Mouse (Mus musculus) heart, embryonic 11.5 days (tissue): ENCODE measurements around the gene Pih1d1. TPM values are rescaled to one million over a fixed set of nuclear protein-coding genes. Genes with fewer than 3 reads are reported as not detected.
A peak's percentile ranks its signal among the peaks of the same experiment; 100 is the strongest.
"Not testable (repeated sequence)": the region's sequence is repeated elsewhere in the genome, so short reads cannot be mapped to it uniquely, and the experiment has no call there.

ENCODE experiments used
- ATAC-seq: fragments of 200-750 bp; cut with Nextera tagmentation; replicated peaks from 2 replicates; pipeline ENCODE4 v1.8.0; 2017; ENCODE audit warnings: moderate library complexity; ENCODE audit not compliant: insufficient number of reproducible peaks, low FRiP score, low TSS enrichment
- H3K27ac ChIP-seq: fragments of 300-500 bp; sonication (generic); 2 replicates; pipeline ENCODE4 v1.5.1; 2014; ENCODE audit warnings: mild to moderate bottlenecking, low read depth, low read length
- H3K27me3 ChIP-seq: fragments of 300-500 bp; sonication (generic); 2 replicates; pipeline ENCODE4 v1.6.1; 2014; ENCODE audit warnings: mild to moderate bottlenecking, low read length, mixed read lengths; ENCODE audit not compliant: control insufficient read depth, insufficient read depth
- H3K36me3 ChIP-seq: fragments of 300-500 bp; sonication (generic); 2 replicates; pipeline ENCODE4 v1.6.1; 2014; ENCODE audit warnings: mild to moderate bottlenecking, low read length, moderate library complexity, mixed read lengths; ENCODE audit not compliant: control insufficient read depth, insufficient read depth
- H3K4me1 ChIP-seq: fragments of 300-500 bp; sonication (generic); 2 replicates; pipeline ENCODE4 v1.6.1; 2014; ENCODE audit warnings: low read length; ENCODE audit not compliant: control insufficient read depth, insufficient read depth
- H3K4me2 ChIP-seq: fragments of 300-500 bp; sonication (generic); 2 replicates; pipeline ENCODE4 v1.6.1; 2014; ENCODE audit warnings: mild to moderate bottlenecking, moderate library complexity
- H3K4me3 ChIP-seq: fragments of 300-500 bp; sonication (generic); 2 replicates; pipeline ENCODE4 v1.5.1; 2014; ENCODE audit warnings: low read depth, low read length
- H3K9ac ChIP-seq: fragments of 300-500 bp; sonication (generic); 2 replicates; pipeline ENCODE4 v1.6.1; 2014; ENCODE audit warnings: mild to moderate bottlenecking, low read depth, low read length, moderate library complexity
- H3K9me3 ChIP-seq: fragments of 300-500 bp; sonication (generic); replicated peaks from 2 replicates; pipeline ENCODE4 v1.6.1; 2016; ENCODE audit warnings: low read length; ENCODE audit not compliant: control insufficient read depth
- WGBS: fragments of 180-500 bp; shearing (Covaris S2); extraction: QIAGEN DNeasy Blood & Tissue Kit; methylation state at CpG from one replicate; pipeline ENCODE4 v1.1.7; 2014; ENCODE audit not compliant: insufficient replicate concordance; 5-methylcytosine and 5-hydroxymethylcytosine counted together
- polyA plus RNA-seq: library from polyadenylated mRNA; unstranded; fragments of >200 nt; fragmentation: Nextera tagmentation; extraction: Ambion mirVana; gene quantifications from 2 replicates; pipeline ENCODE4 v1.2.1, GENCODE M21; 2014

The Pih1d1 gene
- 99.1 and 99.6 TPM in 2 replicates for polyA plus RNA-seq

GRCm38 (mm10) chr7:45154096-45154992, at the start of gene Pih1d1, which contains the start of gene Aldh16a1:
Gene Pih1d1 (plus strand): TSS chr7:45154303.
Gene Aldh16a1 (minus strand): TSS chr7:45154584.
- Histone ChIP-seq H3K4me1 (peaks cover 3% of the 10 kb centered on the region), H3K27me3 (no peaks in the 10 kb centered on the region), H3K4me2 (peak within 1 kb of the TSS; percentile 91), H3K9me3 (no peaks in the 10 kb centered on the region), H3K27ac (peak within 1 kb of the TSS; percentile 93), H3K9ac (peak within 1 kb of the TSS; percentile 95), H3K36me3 (peaks cover 6% of the 10 kb centered on the region; the same call in 1 of the 2 replicates), H3K4me3 (peak within 1 kb of the TSS; percentile 74)
- peak; percentile 93 for ATAC-seq
- WGBS: 3% methylated on average over 69 of the region's 69 CpGs

GRCm38 (mm10) chr7:45104941-45105340, 49.2 kb upstream of the Pih1d1 start:
- no peak overlapping the region for H3K27ac ChIP-seq
- peaks cover 10% of the 10 kb centered on the region for H3K4me1 ChIP-seq
- H3K9me3 ChIP-seq: no peaks in the 10 kb centered on the region
- H3K4me2 ChIP-seq: no peak overlapping the region
- no peak for ATAC-seq
- WGBS: 62% methylated on average over 5 of the region's 5 CpGs
- no peaks in the 10 kb centered on the region for H3K27me3 ChIP-seq
- H3K36me3 ChIP-seq: no peaks in the 10 kb centered on the region
- no peak overlapping the region for H3K4me3 ChIP-seq
- no peak overlapping the region for H3K9ac ChIP-seq

GRCm38 (mm10) chr7:45105491-45105890, 48.6 kb upstream of the Pih1d1 start:
- ATAC-seq: no peak
- Histone ChIP-seq H3K4me2 (no peak overlapping the region), H3K36me3 (no peaks in the 10 kb centered on the region), H3K9ac (no peak overlapping the region), H3K4me3 (no peak overlapping the region), H3K27ac (no peak overlapping the region), H3K4me1 (peaks cover 10% of the 10 kb centered on the region), H3K27me3 (no peaks in the 10 kb centered on the region), H3K9me3 (no peaks in the 10 kb centered on the region)
- WGBS: 76% methylated on average over 8 of the region's 8 CpGs

GRCm38 (mm10) chr7:45106441-45106840, 47.7 kb upstream of the Pih1d1 start:
- Histone ChIP-seq H3K4me2 (no peak overlapping the region), H3K9me3 (no peaks in the 10 kb centered on the region), H3K4me3 (no peak overlapping the region), H3K9ac (no peak overlapping the region), H3K4me1 (peaks cover 10% of the 10 kb centered on the region), H3K27ac (no peak overlapping the region), H3K36me3 (no peaks in the 10 kb centered on the region), H3K27me3 (no peaks in the 10 kb centered on the region)
- ATAC-seq: no peak
- WGBS: 56% methylated on average over 6 of the region's 6 CpGs

- whole genome bisulfite sequencing: 46% methylated on average over 5 of the region's 5 CpGs
- H3K4me3 ChIP-seq: no peak overlapping the region
- H3K36me3 ChIP-seq: no peaks in the 10 kb centered on the region
- H3K9me3 ChIP-seq: no peaks in the 10 kb centered on the region
- no peaks in the 10 kb centered on the region for H3K27me3 ChIP-seq
- H3K4me2 ChIP-seq: no peak overlapping the region
- H3K9ac ChIP-seq: no peak overlapping the region
- peaks cover 10% of the 10 kb centered on the region for H3K4me1 ChIP-seq
- no peak for ATAC-seq
- no peak overlapping the region for H3K27ac ChIP-seq
Observed at GRCm38 (mm10) chr7:45107052-45107645, 47.0 kb upstream of the Pih1d1 start.

GRCm38 (mm10) chr7:45110089-45110488, 44.0 kb upstream of the Pih1d1 start:
- H3K4me1 ChIP-seq, H3K36me3 ChIP-seq, H3K4me2 ChIP-seq, ATAC-seq, H3K27ac ChIP-seq, H3K9ac ChIP-seq, H3K27me3 ChIP-seq, H3K9me3 ChIP-seq, H3K4me3 ChIP-seq: not testable (repeated sequence)
- 85% methylated on average over 4 of the region's 4 CpGs for WGBS

GRCm38 (mm10) chr7:45111940-45112339, 42.2 kb upstream of the Pih1d1 start:
- no peaks in the 10 kb centered on the region for H3K27me3 ChIP-seq
- no peak overlapping the region for H3K4me2 ChIP-seq
- 60% methylated on average over 2 of the region's 2 CpGs for WGBS
- H3K9me3 ChIP-seq: no peaks in the 10 kb centered on the region
- no peak overlapping the region for H3K9ac ChIP-seq
- H3K36me3 ChIP-seq: no peaks in the 10 kb centered on the region
- no peak overlapping the region for H3K4me3 ChIP-seq
- H3K27ac ChIP-seq: no peak overlapping the region
- ATAC-seq: no peak
- H3K4me1 ChIP-seq: peaks cover 7% of the 10 kb centered on the region; the same call in 1 of the 2 replicates

GRCm38 (mm10) chr7:45112529-45112928, 41.6 kb upstream of the Pih1d1 start:
- no peaks in the 10 kb centered on the region for H3K9me3 ChIP-seq
- no peaks in the 10 kb centered on the region for H3K27me3 ChIP-seq
- H3K27ac ChIP-seq: no peak overlapping the region
- peaks cover 7% of the 10 kb centered on the region; the same call in 1 of the 2 replicates for H3K4me1 ChIP-seq
- no peak overlapping the region for H3K4me3 ChIP-seq
- no peaks in the 10 kb centered on the region for H3K36me3 ChIP-seq
- no peak overlapping the region for H3K9ac ChIP-seq
- no peak for ATAC-seq
- no peak overlapping the region for H3K4me2 ChIP-seq
- 38% methylated on average over 3 of the region's 3 CpGs for WGBS
